Mouse (Mus musculus): Measurements from ENCODE around the gene Hoxb13. TPM values are rescaled to one million over a fixed set of nuclear protein-coding genes. Genes with fewer than 3 reads are reported as not detected.
A peak's percentile ranks its signal among the peaks of the same experiment; 100 is the strongest.

Gene Hoxb13
- total RNA-seq (2014; rRNA removed) (not detected in 2 replicates), polyA plus RNA-seq (2015; fragmentation: Nextera tagmentation; extraction: Ambion mirVana) (not detected in 2 replicates)

DNA sequence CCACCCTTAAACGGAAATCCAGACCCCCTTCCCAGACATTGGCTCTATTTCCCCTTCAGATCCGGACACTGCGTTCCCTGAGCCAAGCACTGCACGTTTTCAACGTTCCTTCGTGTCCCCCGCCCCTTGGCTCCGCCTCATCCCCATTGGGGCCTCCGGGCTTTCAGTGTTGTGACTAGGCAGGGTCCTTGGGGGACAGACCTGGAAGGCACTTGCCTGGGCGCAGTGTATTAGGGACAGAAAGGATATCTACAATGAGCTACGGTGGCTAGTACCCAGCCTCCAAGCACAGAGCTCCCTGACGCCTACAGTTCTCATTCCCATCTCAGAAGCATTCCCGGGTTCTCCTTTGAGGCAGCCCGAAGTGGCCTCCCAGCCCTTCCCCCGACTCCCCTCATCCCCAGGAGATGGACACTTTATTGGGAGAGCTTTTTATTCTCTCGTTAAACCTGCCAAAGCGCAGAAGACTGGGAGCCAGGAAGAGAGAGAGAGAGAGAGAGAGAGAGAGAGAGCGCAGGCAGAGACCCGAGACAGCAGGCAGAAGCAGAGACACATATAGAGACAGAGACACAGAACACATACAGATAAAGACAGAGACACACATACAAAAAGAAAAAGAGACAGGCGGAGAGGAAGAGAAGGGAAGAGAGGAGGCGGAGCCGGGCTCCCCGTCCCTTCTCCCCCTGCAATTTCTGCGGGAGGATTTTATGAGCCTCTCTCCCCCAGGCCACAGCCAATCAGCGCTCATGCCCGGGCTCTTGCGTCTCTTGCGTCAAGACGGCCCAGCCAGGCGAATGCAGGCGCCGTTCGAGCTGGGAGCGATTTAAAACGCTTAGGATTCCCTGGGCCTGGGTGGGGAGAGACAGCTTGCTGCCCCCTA, at the start of gene Hoxb13:
TSS of gene Hoxb13 (plus strand) at position 796 of the 880 bp plus-strand sequence.
- no peak within 1 kb of the TSS; the same call in 1 of the 2 replicates for H3K4me3 ChIP-seq (ENCODE audit: low read depth, low read length)

DNA sequence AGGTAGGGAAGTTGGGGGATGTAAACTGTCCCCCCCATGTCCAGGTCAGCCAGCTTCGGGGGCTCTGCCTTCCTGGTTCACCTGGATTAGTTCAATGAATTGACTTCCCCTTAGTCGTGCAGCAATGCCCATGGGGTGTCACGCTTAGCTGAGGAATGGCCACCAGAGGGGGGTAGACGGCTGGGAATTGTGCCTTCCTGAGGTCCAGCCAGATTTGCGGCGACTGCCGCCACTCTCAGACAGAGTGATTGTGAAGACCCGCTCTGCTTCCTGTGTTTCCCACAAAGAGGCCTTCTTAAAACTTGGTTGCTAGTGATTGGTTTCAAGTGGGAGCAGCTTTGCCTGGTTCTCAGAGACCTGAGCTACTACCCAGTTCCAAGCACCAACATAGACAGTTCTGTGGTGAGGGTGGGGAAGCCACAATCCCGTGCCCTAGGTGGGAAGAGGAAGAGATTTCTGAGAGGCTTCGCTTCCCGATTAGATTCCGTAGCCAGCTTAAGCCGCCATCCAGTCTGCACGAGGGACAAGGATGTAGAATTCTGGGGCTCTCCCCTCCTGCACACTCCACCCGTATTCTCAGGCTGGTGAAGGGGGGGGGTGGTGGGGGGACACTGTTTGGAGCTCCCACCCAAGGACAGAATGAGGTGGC, 48.4 kb upstream of the Hoxb13 start:
- peak overlapping the region; percentile 12; the same call in 1 of the 2 replicates for H3K4me2 ChIP-seq (ENCODE audit: low read depth, low read length, poor library complexity, severe bottlenecking)
- H3K4me1 ChIP-seq (ENCODE audit: insufficient read depth, low read length): 0 out of 2 replicates have a peak, but pooled peaks cover 4% of the 10 kb centered on the region
- peak; percentile 82 for TF ChIP-seq CTCF (IDR thresholded peaks at IDR 0.05)
- DNase-seq (ENCODE audit: low spot score): peak; percentile 75
- no peaks in the 10 kb centered on the region for H3K36me3 ChIP-seq (ENCODE audit: insufficient read depth, low read length)
- no peak for ATAC-seq (ENCODE audit: low FRiP score)
- no peak overlapping the region for H3K4me3 ChIP-seq (ENCODE audit: low read depth, low read length)
- H3K27me3 ChIP-seq (ENCODE audit: insufficient read depth, low read length): peaks cover 25% of the 10 kb centered on the region
- WGBS: 4% methylated on average over 15 of the region's 15 CpGs
- H3K9me3 ChIP-seq (ENCODE audit: low read length): no peaks in the 10 kb centered on the region
- no peak overlapping the region for H3K27ac ChIP-seq (ENCODE audit: low read depth, low read length)
- no peak overlapping the region for H3K9ac ChIP-seq (replicated peaks; ENCODE audit: low read length, poor library complexity, severe bottlenecking)

More for the DNA sequence above, at the start of gene Hoxb13:
- no peak within 1 kb of the TSS for H3K27ac ChIP-seq (ENCODE audit: low read depth, low read length)
- DNase-seq (ENCODE audit: low spot score) (no peak), ATAC-seq (ENCODE audit: low FRiP score) (no peak)
- no peak within 1 kb of the TSS for H3K9ac ChIP-seq (replicated peaks; ENCODE audit: low read length, poor library complexity, severe bottlenecking)
- H3K4me2 ChIP-seq (ENCODE audit: low read depth, low read length, poor library complexity, severe bottlenecking): no peak within 1 kb of the TSS
- under 1% methylated on average over 35 of the region's 35 CpGs for WGBS
- H3K9me3 ChIP-seq (ENCODE audit: low read length): no peaks in the 10 kb centered on the region
- peaks cover 92% of the 10 kb centered on the region for H3K27me3 ChIP-seq (ENCODE audit: insufficient read depth, low read length)
- no peaks in the 10 kb centered on the region for H3K36me3 ChIP-seq (ENCODE audit: insufficient read depth, low read length)
- TF ChIP-seq CTCF (IDR thresholded peaks at IDR 0.05): no peak
- H3K4me1 ChIP-seq (ENCODE audit: insufficient read depth, low read length): no peaks in the 10 kb centered on the region; the same call in 1 of the 2 replicates

DNA sequence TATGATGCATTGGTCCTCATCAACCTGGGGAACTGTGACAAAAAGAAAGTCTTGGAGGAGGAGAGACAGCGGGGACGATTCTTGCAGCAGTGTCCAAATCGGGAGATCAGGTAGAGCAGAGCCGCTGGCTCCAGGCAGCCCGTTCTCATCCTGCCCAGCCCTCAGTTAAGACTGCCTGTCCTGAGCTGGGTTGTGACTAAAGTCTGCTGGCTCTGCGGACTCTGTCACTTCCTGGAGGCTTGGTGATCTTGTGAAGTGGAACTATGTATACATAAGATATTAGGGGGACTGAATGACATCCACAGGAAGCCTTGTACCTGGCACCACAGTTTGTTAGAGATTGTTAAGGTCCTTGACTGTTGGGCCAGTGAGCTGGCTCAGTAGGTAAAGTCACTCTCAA, 46.6 kb upstream of the Hoxb13 start:
- DNase-seq (ENCODE audit: low spot score): no peak
- TF ChIP-seq CTCF (IDR thresholded peaks at IDR 0.05): no peak
- Histone ChIP-seq H3K27ac (ENCODE audit: low read depth, low read length) (no peak overlapping the region), H3K4me1 (ENCODE audit: insufficient read depth, low read length) (0 out of 2 replicates have a peak, but pooled peaks cover 4% of the 10 kb centered on the region), H3K36me3 (ENCODE audit: insufficient read depth, low read length) (no peaks in the 10 kb centered on the region), H3K4me2 (ENCODE audit: low read depth, low read length, poor library complexity, severe bottlenecking) (no peak overlapping the region), H3K9ac (replicated peaks; ENCODE audit: low read length, poor library complexity, severe bottlenecking) (no peak overlapping the region), H3K4me3 (ENCODE audit: low read depth, low read length) (no peak overlapping the region), H3K27me3 (ENCODE audit: insufficient read depth, low read length) (peaks cover 26% of the 10 kb centered on the region), H3K9me3 (ENCODE audit: low read length) (no peaks in the 10 kb centered on the region)
- 81% methylated on average over 6 of the region's 6 CpGs for WGBS
- no peak for ATAC-seq (ENCODE audit: low FRiP score)

DNA sequence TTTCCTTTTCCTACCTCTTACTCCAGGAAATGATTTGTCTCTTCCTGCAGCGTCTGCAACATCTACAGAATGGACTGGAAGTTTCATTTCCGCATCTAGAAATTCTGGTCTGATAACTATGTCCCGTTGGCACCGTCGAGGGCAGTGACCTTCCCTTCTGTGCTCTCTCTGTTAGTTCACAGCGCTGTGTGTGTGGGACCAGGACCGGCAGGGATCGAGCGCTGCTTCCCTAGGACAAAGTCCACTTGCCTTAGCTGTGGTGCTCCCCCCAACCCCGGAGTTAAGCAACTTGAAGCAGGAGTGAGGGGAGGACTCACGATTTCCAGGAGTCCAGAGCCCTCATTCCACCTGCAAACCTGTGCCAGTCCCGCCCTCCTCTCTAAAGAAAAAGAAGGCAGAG, 29.3 kb upstream of the Hoxb13 start:
- Histone ChIP-seq H3K9ac (replicated peaks; ENCODE audit: low read length, poor library complexity, severe bottlenecking) (no peak overlapping the region), H3K4me2 (ENCODE audit: low read depth, low read length, poor library complexity, severe bottlenecking) (no peak overlapping the region), H3K4me1 (ENCODE audit: insufficient read depth, low read length) (no peaks in the 10 kb centered on the region), H3K9me3 (ENCODE audit: low read length) (no peaks in the 10 kb centered on the region), H3K36me3 (ENCODE audit: insufficient read depth, low read length) (no peaks in the 10 kb centered on the region), H3K4me3 (ENCODE audit: low read depth, low read length) (no peak overlapping the region), H3K27me3 (ENCODE audit: insufficient read depth, low read length) (peaks cover 56% of the 10 kb centered on the region), H3K27ac (ENCODE audit: low read depth, low read length) (no peak overlapping the region)
- WGBS: 68% methylated on average over 12 of the region's 12 CpGs
- ATAC-seq (ENCODE audit: low FRiP score) (no peak), DNase-seq (ENCODE audit: low spot score) (no peak)
- no peak for TF ChIP-seq CTCF (IDR thresholded peaks at IDR 0.05)

DNA sequence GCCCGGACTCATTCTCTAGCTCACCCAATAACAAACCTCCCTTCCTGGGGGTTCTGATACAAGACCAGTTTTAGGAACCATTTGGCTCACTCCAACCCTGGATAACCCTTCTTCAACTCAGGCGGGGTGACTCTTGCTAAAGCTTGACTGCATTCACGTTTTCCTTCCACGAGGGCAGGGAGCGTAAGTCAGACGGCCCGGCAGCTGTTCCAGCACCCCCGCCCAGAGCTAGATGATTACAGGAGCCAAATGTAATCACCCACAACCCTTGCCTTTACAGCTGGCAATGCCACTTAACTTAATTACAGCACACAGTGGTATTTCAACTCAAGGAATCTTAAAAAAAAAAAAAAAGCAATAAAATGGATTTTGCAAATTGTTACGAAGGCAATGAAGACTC, 26.0 kb upstream of the Hoxb13 start:
- WGBS: 37% methylated on average over 9 of the region's 9 CpGs
- no peak for ATAC-seq (ENCODE audit: low FRiP score)

DNA sequence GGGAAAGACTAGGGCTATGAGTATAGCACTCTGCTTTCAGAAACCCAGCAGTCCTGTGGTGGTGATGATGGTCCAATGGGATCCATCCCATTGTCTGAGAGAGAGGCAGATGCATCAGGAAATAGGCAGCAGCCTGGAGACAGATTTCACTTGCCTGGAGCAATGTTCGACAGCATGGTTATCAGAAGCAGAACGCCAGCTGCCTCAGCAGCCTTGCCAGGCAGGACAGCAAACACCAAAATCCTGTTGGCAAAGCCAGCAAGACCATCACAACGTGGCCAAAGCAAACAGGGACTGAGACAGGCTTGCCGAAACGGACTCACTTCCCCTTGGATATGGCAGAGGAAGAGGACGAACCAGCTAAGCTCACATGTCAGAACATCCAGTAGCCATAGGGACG, 25.1 kb upstream of the Hoxb13 start:
- Histone ChIP-seq H3K4me3 (ENCODE audit: low read depth, low read length) (no peak overlapping the region), H3K4me1 (ENCODE audit: insufficient read depth, low read length) (no peaks in the 10 kb centered on the region), H3K4me2 (ENCODE audit: low read depth, low read length, poor library complexity, severe bottlenecking) (no peak overlapping the region), H3K9me3 (ENCODE audit: low read length) (no peaks in the 10 kb centered on the region), H3K9ac (replicated peaks; ENCODE audit: low read length, poor library complexity, severe bottlenecking) (no peak overlapping the region), H3K27me3 (ENCODE audit: insufficient read depth, low read length) (peaks cover 99% of the 10 kb centered on the region), H3K36me3 (ENCODE audit: insufficient read depth, low read length) (no peaks in the 10 kb centered on the region), H3K27ac (ENCODE audit: low read depth, low read length) (no peak overlapping the region)
- no peak for TF ChIP-seq CTCF (IDR thresholded peaks at IDR 0.05)
- ATAC-seq (ENCODE audit: low FRiP score): no peak
- whole genome bisulfite sequencing: 19% methylated on average over 7 of the region's 7 CpGs
- peak; percentile 25 for DNase-seq (ENCODE audit: low spot score)

More for the DNA sequence above, 26.0 kb upstream of the Hoxb13 start:
- no peak for TF ChIP-seq CTCF (IDR thresholded peaks at IDR 0.05)
- DNase-seq (ENCODE audit: low spot score): no peak
- Histone ChIP-seq H3K9ac (replicated peaks; ENCODE audit: low read length, poor library complexity, severe bottlenecking) (no peak overlapping the region), H3K9me3 (ENCODE audit: low read length) (no peaks in the 10 kb centered on the region), H3K27ac (ENCODE audit: low read depth, low read length) (no peak overlapping the region), H3K4me1 (ENCODE audit: insufficient read depth, low read length) (no peaks in the 10 kb centered on the region), H3K36me3 (ENCODE audit: insufficient read depth, low read length) (no peaks in the 10 kb centered on the region), H3K27me3 (ENCODE audit: insufficient read depth, low read length) (peaks cover 90% of the 10 kb centered on the region), H3K4me3 (ENCODE audit: low read depth, low read length) (no peak overlapping the region), H3K4me2 (ENCODE audit: low read depth, low read length, poor library complexity, severe bottlenecking) (no peak overlapping the region)
